Comparison of ENCODE assay signal across 8 mouse cellular contexts in genomic region chr2:75767871-75768558, GRCm38 (mm10).
DNase-seq lines count a peak whose midpoint lies in the region; ATAC-seq and TF ChIP-seq lines count a peak whose summit lies in the region.

No protein-coding gene starts in this region.

- no peak overlapping the region for H3K4me2 ChIP-seq in kidney, postnatal 0 days (ENCODE audit: low read length)
- no peak overlapping the region for H3K4me2 ChIP-seq in midbrain, embryonic 13.5 days (replicated peaks)

- H3K27ac ChIP-seq in kidney, postnatal 0 days, result peak overlapping the region; percentile 75
- no peak overlapping the region for H3K27ac ChIP-seq in midbrain, embryonic 13.5 days

- no peak for TF ChIP-seq CTCF in kidney, postnatal 0 days (IDR thresholded peaks at IDR 0.05; ENCODE audit: low read depth)

- H3K4me1 ChIP-seq in kidney, postnatal 0 days (replicated peaks; ENCODE audit: insufficient read depth, low read length), result peaks cover 14% of the 10 kb centered on the region
- H3K4me1 ChIP-seq in midbrain, embryonic 13.5 days (replicated peaks), result peaks cover 7% of the 10 kb centered on the region

- no peaks in the 10 kb centered on the region for H3K9me3 ChIP-seq in kidney, postnatal 0 days (replicated peaks; ENCODE audit: low read length)
- no peaks in the 10 kb centered on the region for H3K9me3 ChIP-seq in midbrain, embryonic 13.5 days

- H3K4me3 ChIP-seq in kidney, postnatal 0 days (replicated peaks; ENCODE audit: low read depth, low read length), result no peak overlapping the region
- no peak overlapping the region for H3K4me3 ChIP-seq in midbrain, embryonic 13.5 days (replicated peaks)

- ATAC-seq in erythroblast, adult 5-6 weeks (replicated peaks; ENCODE audit: low FRiP score, poor library complexity, severe bottlenecking), result 0 out of 2 replicates have a peak, but pooled peaks have one; percentile 33
- no peak; the same call in 1 of the 2 replicates for ATAC-seq in kidney, postnatal 0 days (replicated peaks; ENCODE audit: low FRiP score, low read depth)
- ATAC-seq in midbrain, embryonic 13.5 days, result peak; percentile 43; the same call in 1 of the 2 replicates

- H3K36me3 ChIP-seq in kidney, postnatal 0 days (ENCODE audit: insufficient read depth, low read length), result no peaks in the 10 kb centered on the region
- no peaks in the 10 kb centered on the region for H3K36me3 ChIP-seq in midbrain, embryonic 13.5 days

- DNase-seq in retina, adult 2 months (ENCODE audit: low read depth, low spot score), result peak; percentile 8
- no peak for DNase-seq in retina, embryonic 14.5 days (ENCODE audit: low spot score)
- peak; percentile 77 for DNase-seq in kidney, postnatal 0 days (ENCODE audit: low spot score)
- no peak for DNase-seq in MN1 (ENCODE audit: low spot score)
- DNase-seq in right cerebral cortex, postnatal 10 days (ENCODE audit: low spot score in 2 of 2), result no peak
- no peak for DNase-seq in gastrocnemius, adult 8-10 months (ENCODE audit: low spot score in 2 of 2)

- H3K9ac ChIP-seq in kidney, postnatal 0 days (ENCODE audit: low read depth, low read length), result no peak overlapping the region
- no peak overlapping the region for H3K9ac ChIP-seq in midbrain, embryonic 13.5 days (replicated peaks)

- H3K27me3 ChIP-seq in kidney, postnatal 0 days (ENCODE audit: insufficient read depth, low read length), result no peaks in the 10 kb centered on the region
- H3K27me3 ChIP-seq in midbrain, embryonic 13.5 days, result no peaks in the 10 kb centered on the region

- 42% methylated on average over 7 of the region's 7 CpGs for WGBS in kidney, postnatal 0 days
- 53% methylated on average over 7 of the region's 7 CpGs for WGBS in midbrain, embryonic 13.5 days

Comparison
In these comparisons a context has a peak if more than half of its experiments do, and no peak if none do; other contexts are left out.
1. DNase-seq: peak in retina, adult 2 months (single experiment) and kidney, postnatal 0 days (single experiment); none in retina, embryonic 14.5 days (single experiment), MN1 (single experiment), right cerebral cortex, postnatal 10 days (0 of 2) and gastrocnemius, adult 8-10 months (0 of 2).